Mouse (Mus musculus): ENCODE measurements at regions not wholly inside any gene's neighbourhood (a gene's known extent, or its start where the extent isn't known, plus 50 kb on each side); places are given as distances from the start of the nearest gene placed in this dataset.

DNA sequence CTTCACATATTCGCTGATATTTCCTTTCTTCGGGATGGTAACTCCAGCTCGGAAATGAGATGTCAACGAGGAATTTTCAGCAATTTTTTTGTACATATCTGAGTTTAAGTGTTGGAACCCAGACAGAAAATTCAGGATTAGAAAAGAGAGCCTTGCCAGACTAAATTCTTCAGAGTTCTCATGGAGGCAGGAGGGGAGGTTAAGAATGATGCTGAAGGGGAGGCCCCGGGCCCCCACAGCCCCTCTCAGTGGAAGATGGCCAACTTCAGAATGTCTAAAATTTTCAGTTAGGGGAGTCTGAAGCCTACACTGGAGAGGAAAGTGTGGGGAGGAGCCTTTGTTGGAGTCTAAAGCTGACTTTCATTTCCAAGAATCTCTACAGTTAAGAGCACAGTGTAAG lies 184.8 kb downstream of the Lpin1 start:
- Histone ChIP-seq H3K36me3 (ENCODE audit: control insufficient read depth, insufficient read depth, low read length) (no peaks in the 10 kb centered on the region), H3K4me2 (no peak overlapping the region), H3K27ac (ENCODE audit: low read depth, low read length) (no peak overlapping the region), H3K9me3 (ENCODE audit: control insufficient read depth, low read length) (no peaks in the 10 kb centered on the region), H3K4me3 (ENCODE audit: low read depth, low read length) (no peak overlapping the region), H3K9ac (ENCODE audit: low read depth, low read length) (no peak overlapping the region), H3K4me1 (replicated peaks; ENCODE audit: control insufficient read depth, insufficient read depth, low read length) (no peaks in the 10 kb centered on the region), H3K27me3 (replicated peaks; ENCODE audit: control insufficient read depth, insufficient read depth, low read length) (no peaks in the 10 kb centered on the region)
- WGBS = 83% methylated on average over 5 of the region's 5 CpGs
- DNase-seq (ENCODE audit: low spot score) = no peak
- ATAC-seq (replicated peaks; ENCODE audit: low FRiP score) = no peak

GRCm38 (mm10) chr12:16424526-16424925 lies 186.2 kb downstream of the Lpin1 start:
- Histone ChIP-seq H3K9me3 (ENCODE audit: control insufficient read depth, low read length) (no peaks in the 10 kb centered on the region), H3K4me3 (ENCODE audit: low read depth, low read length) (no peak overlapping the region), H3K27me3 (replicated peaks; ENCODE audit: control insufficient read depth, insufficient read depth, low read length) (no peaks in the 10 kb centered on the region), H3K9ac (ENCODE audit: low read depth, low read length) (no peak overlapping the region), H3K4me1 (replicated peaks; ENCODE audit: control insufficient read depth, insufficient read depth, low read length) (no peaks in the 10 kb centered on the region), H3K4me2 (no peak overlapping the region), H3K36me3 (ENCODE audit: control insufficient read depth, insufficient read depth, low read length) (no peaks in the 10 kb centered on the region), H3K27ac (ENCODE audit: low read depth, low read length) (no peak overlapping the region)
- DNase-seq (ENCODE audit: low spot score) (no peak), ATAC-seq (replicated peaks; ENCODE audit: low FRiP score) (no peak)
- 88% methylated on average over 4 of the region's 4 CpGs for WGBS

DNA sequence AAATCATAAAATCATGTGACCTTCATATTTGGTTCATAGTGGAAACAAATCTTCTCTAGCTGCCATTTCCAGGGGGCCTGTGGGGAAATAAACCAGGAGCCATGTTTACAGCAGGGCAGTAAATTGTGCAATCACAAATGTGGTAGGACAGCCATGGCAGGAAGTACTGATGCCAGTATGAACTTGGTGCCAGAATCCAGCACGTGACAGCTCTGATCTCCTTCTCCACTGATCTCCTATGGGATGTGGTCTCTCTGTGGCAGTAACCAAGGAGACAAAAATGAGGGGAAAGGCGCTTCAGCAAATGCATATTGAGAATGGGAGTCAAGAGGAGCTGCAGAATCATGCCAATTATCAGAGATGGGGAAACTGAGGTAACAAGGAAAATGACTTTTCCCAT lies 215.0 kb downstream of the Lpin1 start:
- no peaks in the 10 kb centered on the region for H3K27me3 ChIP-seq (replicated peaks; ENCODE audit: control insufficient read depth, insufficient read depth, low read length)
- H3K9ac ChIP-seq (ENCODE audit: low read depth, low read length) = no peak overlapping the region
- no peaks in the 10 kb centered on the region for H3K9me3 ChIP-seq (ENCODE audit: control insufficient read depth, low read length)
- H3K27ac ChIP-seq (ENCODE audit: low read depth, low read length) = no peak overlapping the region
- no peak overlapping the region for H3K4me2 ChIP-seq
- no peak for DNase-seq (ENCODE audit: low spot score)
- no peaks in the 10 kb centered on the region for H3K36me3 ChIP-seq (ENCODE audit: control insufficient read depth, insufficient read depth, low read length)
- WGBS = 63% methylated on average over 2 of the region's 2 CpGs
- H3K4me3 ChIP-seq (ENCODE audit: low read depth, low read length) = no peak overlapping the region
- no peak for ATAC-seq (replicated peaks; ENCODE audit: low FRiP score)
- H3K4me1 ChIP-seq (replicated peaks; ENCODE audit: control insufficient read depth, insufficient read depth, low read length) = no peaks in the 10 kb centered on the region

DNA sequence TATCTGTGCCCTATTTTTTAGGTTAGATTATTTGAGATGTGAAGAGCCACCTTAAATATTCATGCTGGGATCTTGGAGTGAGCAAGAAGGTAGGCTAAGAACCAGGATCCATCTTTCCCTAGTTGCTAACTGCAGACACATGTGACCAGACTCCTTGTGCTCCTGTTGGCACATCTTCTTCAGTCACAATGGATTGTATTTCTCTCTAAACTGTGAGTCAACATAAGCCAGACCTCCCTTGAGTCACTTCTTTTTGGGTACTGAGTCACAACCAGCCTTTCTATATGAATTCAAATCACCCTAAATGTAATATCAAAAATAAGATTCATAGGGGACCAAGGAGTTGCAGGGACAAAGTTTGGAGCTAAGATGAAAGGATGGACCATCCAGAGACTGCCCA lies 217.9 kb downstream of the Lpin1 start:
- H3K9ac ChIP-seq (ENCODE audit: low read depth, low read length) = no peak overlapping the region
- no peaks in the 10 kb centered on the region for H3K4me1 ChIP-seq (replicated peaks; ENCODE audit: control insufficient read depth, insufficient read depth, low read length)
- no peaks in the 10 kb centered on the region for H3K27me3 ChIP-seq (replicated peaks; ENCODE audit: control insufficient read depth, insufficient read depth, low read length)
- H3K9me3 ChIP-seq (ENCODE audit: control insufficient read depth, low read length) = no peaks in the 10 kb centered on the region
- DNase-seq (ENCODE audit: low spot score) = no peak
- ATAC-seq (replicated peaks; ENCODE audit: low FRiP score) = no peak
- H3K27ac ChIP-seq (ENCODE audit: low read depth, low read length) = no peak overlapping the region
- H3K4me2 ChIP-seq = no peak overlapping the region
- no peak overlapping the region for H3K4me3 ChIP-seq (ENCODE audit: low read depth, low read length)
- no peaks in the 10 kb centered on the region for H3K36me3 ChIP-seq (ENCODE audit: control insufficient read depth, insufficient read depth, low read length)

DNA sequence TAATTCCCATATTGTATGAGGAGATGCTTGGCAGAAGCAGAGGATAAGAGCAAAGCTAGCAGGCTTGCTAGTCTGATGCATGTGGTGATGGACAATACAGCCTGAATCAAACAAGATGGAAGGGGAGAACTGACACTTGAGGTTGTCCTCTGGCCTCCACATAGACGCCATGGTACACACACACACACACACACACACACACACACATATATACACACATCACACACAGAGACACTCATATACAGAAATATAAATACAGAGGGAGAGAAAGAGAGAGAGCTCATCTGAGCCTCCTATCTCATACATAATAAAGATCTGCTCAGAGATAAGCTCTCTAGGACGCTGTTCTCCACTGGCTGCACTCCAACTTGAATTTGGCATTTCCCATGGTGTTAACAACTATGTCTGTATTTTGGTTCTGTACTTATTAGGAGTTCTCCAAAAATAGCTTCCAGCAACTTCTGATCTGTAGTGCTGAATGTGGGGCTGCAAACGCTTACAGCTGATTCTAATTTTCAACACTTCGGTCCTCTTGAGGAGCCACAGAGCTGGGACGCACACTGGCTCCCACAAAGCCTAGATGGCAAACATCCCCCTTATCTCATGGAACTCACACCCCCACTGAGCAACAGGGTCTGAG lies 219.0 kb downstream of the Lpin1 start:
- no peaks in the 10 kb centered on the region for H3K9me3 ChIP-seq (ENCODE audit: control insufficient read depth, low read length)
- H3K27me3 ChIP-seq (replicated peaks; ENCODE audit: control insufficient read depth, insufficient read depth, low read length) = no peaks in the 10 kb centered on the region
- H3K4me2 ChIP-seq = no peak overlapping the region
- 68% methylated on average over 5 of the region's 5 CpGs for WGBS
- H3K27ac ChIP-seq (ENCODE audit: low read depth, low read length) = no peak overlapping the region
- H3K36me3 ChIP-seq (ENCODE audit: control insufficient read depth, insufficient read depth, low read length) = no peaks in the 10 kb centered on the region
- no peaks in the 10 kb centered on the region for H3K4me1 ChIP-seq (replicated peaks; ENCODE audit: control insufficient read depth, insufficient read depth, low read length)
- no peak for ATAC-seq (replicated peaks; ENCODE audit: low FRiP score)
- no peak for DNase-seq (ENCODE audit: low spot score)
- H3K9ac ChIP-seq (ENCODE audit: low read depth, low read length) = no peak overlapping the region
- H3K4me3 ChIP-seq (ENCODE audit: low read depth, low read length) = no peak overlapping the region

GRCm38 (mm10) chr12:16391163-16391562 lies 219.6 kb downstream of the Lpin1 start:
- no peak overlapping the region for H3K4me3 ChIP-seq (ENCODE audit: low read depth, low read length)
- no peak overlapping the region for H3K9ac ChIP-seq (ENCODE audit: low read depth, low read length)
- 60% methylated on average over 5 of the region's 5 CpGs for WGBS
- H3K27ac ChIP-seq (ENCODE audit: low read depth, low read length) = no peak overlapping the region
- no peaks in the 10 kb centered on the region for H3K27me3 ChIP-seq (replicated peaks; ENCODE audit: control insufficient read depth, insufficient read depth, low read length)
- H3K36me3 ChIP-seq (ENCODE audit: control insufficient read depth, insufficient read depth, low read length) = no peaks in the 10 kb centered on the region
- H3K4me1 ChIP-seq (replicated peaks; ENCODE audit: control insufficient read depth, insufficient read depth, low read length) = no peaks in the 10 kb centered on the region
- ATAC-seq (replicated peaks; ENCODE audit: low FRiP score) = 0 out of 2 replicates have a peak, but pooled peaks have one; percentile 15
- H3K9me3 ChIP-seq (ENCODE audit: control insufficient read depth, low read length) = no peaks in the 10 kb centered on the region
- no peak overlapping the region for H3K4me2 ChIP-seq
- no peak for DNase-seq (ENCODE audit: low spot score)

GRCm38 (mm10) chr12:16387035-16387434 lies 223.7 kb downstream of the Lpin1 start:
- DNase-seq (ENCODE audit: low spot score) = no peak
- Histone ChIP-seq H3K4me1 (replicated peaks; ENCODE audit: control insufficient read depth, insufficient read depth, low read length) (no peaks in the 10 kb centered on the region), H3K27me3 (replicated peaks; ENCODE audit: control insufficient read depth, insufficient read depth, low read length) (no peaks in the 10 kb centered on the region), H3K27ac (ENCODE audit: low read depth, low read length) (no peak overlapping the region), H3K9me3 (ENCODE audit: control insufficient read depth, low read length) (no peaks in the 10 kb centered on the region), H3K36me3 (ENCODE audit: control insufficient read depth, insufficient read depth, low read length) (no peaks in the 10 kb centered on the region), H3K4me2 (no peak overlapping the region), H3K9ac (ENCODE audit: low read depth, low read length) (no peak overlapping the region), H3K4me3 (ENCODE audit: low read depth, low read length) (no peak overlapping the region)
- 87% methylated on average over 4 of the region's 4 CpGs for WGBS
- no peak for ATAC-seq (replicated peaks; ENCODE audit: low FRiP score)

GRCm38 (mm10) chr12:16384396-16384795 lies 226.4 kb downstream of the Lpin1 start:
- Histone ChIP-seq H3K27me3 (replicated peaks; ENCODE audit: control insufficient read depth, insufficient read depth, low read length) (no peaks in the 10 kb centered on the region), H3K4me1 (replicated peaks; ENCODE audit: control insufficient read depth, insufficient read depth, low read length) (no peaks in the 10 kb centered on the region), H3K36me3 (ENCODE audit: control insufficient read depth, insufficient read depth, low read length) (no peaks in the 10 kb centered on the region), H3K27ac (ENCODE audit: low read depth, low read length) (no peak overlapping the region), H3K4me2 (no peak overlapping the region), H3K9ac (ENCODE audit: low read depth, low read length) (no peak overlapping the region), H3K4me3 (ENCODE audit: low read depth, low read length) (no peak overlapping the region), H3K9me3 (ENCODE audit: control insufficient read depth, low read length) (no peaks in the 10 kb centered on the region)
- ATAC-seq (replicated peaks; ENCODE audit: low FRiP score) = no peak
- no peak for DNase-seq (ENCODE audit: low spot score)
- WGBS = 88% methylated on average over 1 of the region's 1 CpGs

GRCm38 (mm10) chr12:16383499-16383935 lies 227.2 kb downstream of the Lpin1 start:
- 71% methylated on average over 15 of the region's 15 CpGs for WGBS
- H3K27ac ChIP-seq (ENCODE audit: low read depth, low read length) = no peak overlapping the region
- H3K4me1 ChIP-seq (replicated peaks; ENCODE audit: control insufficient read depth, insufficient read depth, low read length) = no peaks in the 10 kb centered on the region
- no peak overlapping the region for H3K4me3 ChIP-seq (ENCODE audit: low read depth, low read length)
- no peaks in the 10 kb centered on the region for H3K27me3 ChIP-seq (replicated peaks; ENCODE audit: control insufficient read depth, insufficient read depth, low read length)
- H3K9me3 ChIP-seq (ENCODE audit: control insufficient read depth, low read length) = no peaks in the 10 kb centered on the region
- H3K9ac ChIP-seq (ENCODE audit: low read depth, low read length) = no peak overlapping the region
- H3K36me3 ChIP-seq (ENCODE audit: control insufficient read depth, insufficient read depth, low read length) = no peaks in the 10 kb centered on the region
- no peak overlapping the region for H3K4me2 ChIP-seq
- DNase-seq (ENCODE audit: low spot score) (no peak), ATAC-seq (replicated peaks; ENCODE audit: low FRiP score) (no peak)
